Mouse (Mus musculus) forebrain, embryonic 14.5 days (tissue): Measurements from ENCODE around the gene Phlda2. TPM values are rescaled to one million over a fixed set of nuclear protein-coding genes. Genes with fewer than 3 reads are reported as not detected.

ENCODE experiments used
- ATAC-seq: fragments of 200-750 bp; cut with Nextera tagmentation; 2 replicates; pipeline ENCODE4 v1.8.0; 2017; ENCODE audit warnings: mild to moderate bottlenecking, moderate library complexity
- DNase-seq: peaks from one replicate; pipeline ENCODE4 v3.0.0-alpha.2; 2015; ENCODE audit warnings: low spot score
- H3K27ac ChIP-seq: fragments of 300-500 bp; sonication (generic); 2 replicates; pipeline ENCODE4 v1.5.1; 2014; ENCODE audit warnings: low read depth, mild to moderate bottlenecking, control low read depth, low read length, moderate library complexity
- H3K27me3 ChIP-seq: fragments of 300-500 bp; sonication (generic); replicated peaks from 2 replicates; pipeline ENCODE4 v1.6.1; 2014; ENCODE audit warnings: low read length, control low read depth, mixed read lengths; ENCODE audit not compliant: control insufficient read depth, insufficient read depth
- H3K36me3 ChIP-seq: fragments of 300-500 bp; sonication (generic); 2 replicates; pipeline ENCODE4 v1.6.1; 2014; ENCODE audit warnings: low read length, control low read depth; ENCODE audit not compliant: control insufficient read depth, insufficient read depth
- H3K4me1 ChIP-seq: fragments of 300-500 bp; sonication (generic); 2 replicates; pipeline ENCODE4 v1.6.1; 2014; ENCODE audit warnings: antibody characterized with exemption, low read length, control low read depth; ENCODE audit not compliant: control insufficient read depth, insufficient read depth
- H3K4me2 ChIP-seq: fragments of 300-500 bp; sonication (generic); 2 replicates; pipeline ENCODE4 v1.6.1; 2014; ENCODE audit warnings: mild to moderate bottlenecking, control low read depth, low read length
- H3K4me3 ChIP-seq: fragments of 300-500 bp; sonication (generic); 2 replicates; pipeline ENCODE4 v1.5.1; 2014; ENCODE audit warnings: low read depth, low read length, control low read depth
- H3K9ac ChIP-seq: fragments of 300-500 bp; sonication (generic); 2 replicates; pipeline ENCODE4 v1.6.1; 2014; ENCODE audit warnings: mild to moderate bottlenecking, low read length, control low read depth, moderate library complexity
- H3K9me3 ChIP-seq: fragments of 300-500 bp; sonication (generic); replicated peaks from 2 replicates; pipeline ENCODE4 v1.6.1; 2016; ENCODE audit warnings: low read length, control low read depth, mixed read lengths; ENCODE audit not compliant: control insufficient read depth
- whole genome bisulfite sequencing: fragments of 180-500 bp; shearing (Covaris S2); extraction: QIAGEN DNeasy Blood & Tissue Kit; methylation state at CpG from one replicate; pipeline ENCODE4 v1.1.7; 2014; 5-methylcytosine and 5-hydroxymethylcytosine counted together
- polyA plus RNA-seq: library from polyadenylated mRNA; unstranded; fragments of >200 nt; fragmentation: Nextera tagmentation; extraction: Ambion mirVana; gene quantifications from 2 replicates; pipeline ENCODE4 v1.2.1, GENCODE M21; 2014

Gene Phlda2
- polyA plus RNA-seq, 1 experiment from 2014 or later: 0.32 TPM

DNA sequence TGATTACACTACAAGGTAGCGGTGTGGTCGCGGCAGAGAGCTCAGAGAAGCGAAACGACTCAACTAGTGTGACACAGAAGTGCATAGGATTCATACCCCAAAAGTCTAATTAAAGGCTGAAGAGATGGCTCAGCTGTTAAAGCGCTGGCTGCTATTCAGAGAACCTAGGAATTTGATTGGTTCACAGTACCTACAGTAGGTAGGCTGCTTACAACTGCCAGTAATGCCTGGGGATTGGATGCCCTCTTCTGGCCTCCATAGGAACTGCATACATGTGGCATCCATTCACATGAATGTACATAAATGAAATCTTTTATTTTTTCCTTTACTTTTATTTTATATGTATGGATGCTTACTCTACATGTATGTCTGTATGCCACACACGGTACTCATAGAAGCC lies 3.7 kb upstream of the Phlda2 start:
- DNase-seq: peak; percentile 73
- Histone ChIP-seq H3K27ac (no peak overlapping the region), H3K36me3 (no peaks in the 10 kb centered on the region), H3K9ac (no peak overlapping the region), H3K9me3 (no peaks in the 10 kb centered on the region), H3K4me1 (no peaks in the 10 kb centered on the region; the same call in 1 of the 2 replicates), H3K4me2 (no peak overlapping the region), H3K4me3 (no peak overlapping the region), H3K27me3 (peaks cover 29% of the 10 kb centered on the region)
- ATAC-seq: peak; percentile 38; the same call in 1 of the 2 replicates
- WGBS: 31% methylated on average over 7 of the region's 7 CpGs

DNA sequence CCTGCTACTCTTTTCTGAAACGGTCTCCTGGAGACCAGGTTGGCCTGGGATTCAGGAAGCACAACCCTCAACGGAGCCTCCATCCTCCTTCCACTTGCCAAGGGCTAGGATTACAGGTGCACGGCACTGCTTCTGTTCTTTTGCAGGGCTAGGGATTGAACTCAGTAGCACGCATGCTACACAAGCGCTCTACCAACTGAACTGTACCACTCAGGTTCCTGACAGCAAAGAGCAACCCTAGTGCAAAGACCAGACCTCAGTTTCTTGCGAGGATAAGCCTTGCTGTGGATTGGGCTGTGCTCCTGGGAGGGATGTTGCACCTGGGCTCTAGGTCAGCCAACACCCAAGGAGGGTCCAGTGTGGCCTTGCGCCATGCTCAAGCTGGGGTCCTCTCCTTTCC lies 3.3 kb upstream of the Phlda2 start:
- ATAC-seq (no peak), DNase-seq (no peak)
- H3K9me3 ChIP-seq: no peaks in the 10 kb centered on the region
- H3K4me1 ChIP-seq: no peaks in the 10 kb centered on the region; the same call in 1 of the 2 replicates
- no peak overlapping the region for H3K4me3 ChIP-seq
- WGBS: 67% methylated on average over 7 of the region's 7 CpGs
- H3K9ac ChIP-seq: no peak overlapping the region
- no peak overlapping the region for H3K4me2 ChIP-seq
- no peak overlapping the region for H3K27ac ChIP-seq
- H3K36me3 ChIP-seq: no peaks in the 10 kb centered on the region
- H3K27me3 ChIP-seq: peaks cover 33% of the 10 kb centered on the region

DNA sequence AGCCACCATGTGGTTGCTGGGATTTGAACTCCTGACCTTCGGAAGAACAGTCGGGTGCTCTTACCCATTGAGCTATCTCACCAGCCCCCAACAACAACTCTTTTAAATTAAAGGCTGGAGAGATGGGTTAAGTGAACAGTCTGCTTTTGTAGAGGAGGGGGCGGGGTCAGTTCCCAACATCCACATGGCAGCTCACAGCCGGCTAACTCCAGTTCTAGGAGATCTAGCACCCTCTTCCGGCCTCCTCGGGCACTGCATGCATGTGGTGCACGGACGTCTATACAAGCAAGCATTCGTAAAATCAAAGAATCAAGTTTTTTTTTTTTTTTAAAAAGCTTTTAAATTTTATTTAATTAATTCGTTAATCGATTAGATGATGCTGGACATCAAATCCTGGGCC lies 2.9 kb upstream of the Phlda2 start:
- H3K9me3 ChIP-seq: no peaks in the 10 kb centered on the region
- H3K27ac ChIP-seq: no peak overlapping the region
- 29% methylated on average over 11 of the region's 11 CpGs for WGBS
- DNase-seq (peak; percentile 66), ATAC-seq (no peak)
- no peaks in the 10 kb centered on the region for H3K36me3 ChIP-seq
- no peak overlapping the region for H3K9ac ChIP-seq
- no peak overlapping the region for H3K4me2 ChIP-seq
- H3K4me3 ChIP-seq: no peak overlapping the region
- H3K27me3 ChIP-seq: peaks cover 38% of the 10 kb centered on the region
- H3K4me1 ChIP-seq: no peaks in the 10 kb centered on the region; the same call in 1 of the 2 replicates

DNA sequence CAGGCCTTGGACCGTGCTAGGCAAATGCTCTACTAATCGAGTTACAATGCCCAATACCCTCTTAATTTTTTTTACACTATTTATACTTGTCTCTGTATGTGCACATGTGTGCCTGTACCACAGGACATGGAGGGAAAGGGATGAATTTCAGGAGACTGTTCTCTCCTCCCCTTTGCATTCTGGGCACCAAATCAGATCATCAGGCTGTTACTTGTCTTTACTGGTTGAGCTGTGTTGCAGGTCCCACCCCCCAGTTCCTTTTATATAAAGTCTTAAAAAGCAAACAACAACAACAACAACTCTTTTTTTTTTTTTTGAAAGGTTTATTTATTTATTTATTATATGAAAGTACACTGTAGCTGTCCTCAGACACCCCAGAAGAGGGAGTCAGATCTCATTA lies 2.5 kb upstream of the Phlda2 start:
- WGBS: 83% methylated on average over 2 of the region's 2 CpGs
- Histone ChIP-seq H3K27ac (no peak overlapping the region), H3K9ac (no peak overlapping the region), H3K27me3 (peaks cover 42% of the 10 kb centered on the region), H3K4me3 (no peak overlapping the region), H3K36me3 (no peaks in the 10 kb centered on the region), H3K9me3 (no peaks in the 10 kb centered on the region), H3K4me1 (no peaks in the 10 kb centered on the region; the same call in 1 of the 2 replicates), H3K4me2 (no peak overlapping the region)
- DNase-seq (no peak), ATAC-seq (no peak)

DNA sequence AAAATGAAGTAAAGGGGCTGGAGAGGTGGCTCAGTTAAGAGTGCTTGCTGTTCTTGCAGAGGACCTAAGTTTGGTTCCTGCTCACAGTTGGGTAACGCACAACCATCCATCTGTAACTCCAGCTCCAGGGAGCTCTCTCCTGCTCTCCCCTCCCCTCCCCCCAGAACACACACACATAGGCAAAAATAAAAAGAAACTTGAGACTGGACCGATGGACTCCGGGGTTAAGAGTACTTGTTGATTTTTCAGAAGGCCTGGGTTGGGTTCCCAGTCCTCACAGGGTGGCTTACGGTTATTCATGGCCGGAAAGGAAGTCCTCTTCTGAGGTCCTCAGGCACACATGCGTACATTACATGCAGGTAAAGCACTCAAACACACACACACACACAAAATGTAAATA lies 976 bp upstream of the Phlda2 start:
- Histone ChIP-seq H3K4me3 (no peak overlapping the region), H3K4me2 (no peak overlapping the region), H3K27ac (no peak overlapping the region), H3K9ac (no peak overlapping the region), H3K9me3 (no peaks in the 10 kb centered on the region), H3K27me3 (peaks cover 45% of the 10 kb centered on the region), H3K36me3 (no peaks in the 10 kb centered on the region), H3K4me1 (no peaks in the 10 kb centered on the region; the same call in 1 of the 2 replicates)
- no peak for ATAC-seq
- DNase-seq: no peak
- WGBS: 88% methylated on average over 6 of the region's 6 CpGs

DNA sequence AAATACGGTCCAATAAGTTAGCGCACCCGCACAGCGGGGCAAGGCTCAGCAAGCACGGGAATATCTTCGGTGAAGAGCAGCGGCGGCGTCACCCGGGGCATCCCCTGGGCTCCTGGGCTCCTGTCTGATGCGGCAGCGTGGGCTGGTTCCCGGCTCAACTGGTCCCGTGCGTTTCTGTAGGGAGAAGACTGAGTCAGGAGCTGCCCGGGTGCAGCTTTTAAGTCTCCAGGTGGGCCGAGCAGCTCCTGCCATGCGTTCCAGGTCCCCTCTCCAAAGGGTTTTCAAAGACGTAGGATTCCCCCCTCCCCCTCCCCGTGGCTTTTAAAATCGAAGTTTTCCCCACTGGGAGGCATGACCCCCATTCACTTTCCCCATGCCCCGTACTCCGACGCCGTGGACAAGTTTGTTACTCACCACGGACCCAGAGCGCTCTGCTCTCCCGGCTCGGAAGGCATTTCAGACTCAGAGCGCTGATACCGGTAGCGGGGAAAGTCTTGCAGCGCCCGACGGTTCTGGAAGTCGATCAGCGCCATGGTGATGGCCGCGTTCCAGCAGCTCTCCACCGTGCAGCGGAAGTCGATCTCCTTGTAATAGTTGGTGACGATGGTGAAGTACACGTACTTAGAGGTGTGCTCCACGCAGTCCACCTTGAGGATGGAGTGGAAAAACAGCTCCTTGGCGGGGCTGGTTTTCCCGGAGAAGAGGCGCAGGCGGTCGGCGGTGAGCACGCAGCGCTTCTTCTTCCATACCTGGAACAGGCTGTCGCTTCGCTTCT lies 1.1 kb downstream of the Phlda2 start:
- Histone ChIP-seq H3K36me3 (no peaks in the 10 kb centered on the region), H3K4me2 (peak overlapping the region; percentile 68), H3K27me3 (peaks cover 45% of the 10 kb centered on the region), H3K4me3 (peak overlapping the region; percentile 37), H3K9ac (peak overlapping the region; percentile 47), H3K9me3 (no peaks in the 10 kb centered on the region), H3K4me1 (no peaks in the 10 kb centered on the region; the same call in 1 of the 2 replicates), H3K27ac (no peak overlapping the region)
- ATAC-seq (0 out of 2 replicates have a peak, but pooled peaks have one; percentile 24), DNase-seq (peak; percentile 65)
- 3% methylated on average over 55 of the region's 55 CpGs for WGBS

DNA sequence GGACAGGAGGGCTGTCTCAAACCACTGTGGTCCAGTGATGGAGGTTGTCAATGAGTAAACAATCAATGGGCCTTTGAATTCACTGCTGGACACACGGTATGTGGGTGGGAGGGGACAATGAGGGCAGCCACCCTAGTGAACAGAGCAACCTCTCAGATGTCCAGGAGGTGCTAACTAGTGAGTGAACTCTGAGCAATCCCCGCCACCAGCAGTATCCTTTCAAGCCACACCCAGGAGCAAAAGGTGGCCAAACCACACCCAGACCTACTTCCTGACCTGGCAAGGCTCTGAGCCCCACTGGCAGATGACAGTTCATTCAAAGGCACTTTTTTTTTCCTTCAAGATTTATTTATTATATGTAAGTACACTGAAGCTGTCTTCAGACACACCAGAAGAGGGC lies 2.0 kb downstream of the Phlda2 start:
- ATAC-seq (no peak), DNase-seq (no peak)
- Histone ChIP-seq H3K9ac (no peak overlapping the region), H3K36me3 (no peaks in the 10 kb centered on the region), H3K4me3 (no peak overlapping the region), H3K27me3 (peaks cover 45% of the 10 kb centered on the region), H3K9me3 (no peaks in the 10 kb centered on the region), H3K4me1 (no peaks in the 10 kb centered on the region; the same call in 1 of the 2 replicates), H3K4me2 (no peak overlapping the region), H3K27ac (no peak overlapping the region)
- 40% methylated on average over 2 of the region's 2 CpGs for WGBS

DNA sequence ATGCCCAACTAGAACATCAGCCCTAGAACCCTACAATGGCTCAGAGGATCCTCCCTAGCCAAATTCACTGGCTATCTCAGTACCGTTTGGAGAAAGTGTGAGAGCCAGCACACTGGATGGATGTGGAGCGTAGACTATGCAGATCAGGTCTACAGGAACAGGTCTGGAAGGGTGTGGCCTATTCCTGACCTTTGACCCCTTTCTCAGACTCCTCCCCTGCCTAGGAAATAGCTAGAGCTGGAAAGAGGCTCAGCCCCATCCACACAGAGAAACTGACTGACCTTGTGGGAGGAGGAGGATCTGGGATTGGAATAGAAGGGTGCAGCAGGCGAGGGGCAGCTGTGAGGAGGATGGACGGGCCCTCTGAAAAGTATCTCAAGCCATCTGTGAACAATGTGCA lies 4.4 kb downstream of the Phlda2 start:
- 87% methylated on average over 4 of the region's 4 CpGs for WGBS
- Histone ChIP-seq H3K27me3 (peaks cover 35% of the 10 kb centered on the region), H3K4me2 (no peak overlapping the region), H3K27ac (no peak overlapping the region), H3K4me3 (no peak overlapping the region), H3K36me3 (no peaks in the 10 kb centered on the region), H3K4me1 (no peaks in the 10 kb centered on the region; the same call in 1 of the 2 replicates), H3K9ac (no peak overlapping the region), H3K9me3 (no peaks in the 10 kb centered on the region)
- no peak for DNase-seq
- ATAC-seq: no peak
